Mouse (Mus musculus): Measurements from ENCODE around the gene Inca1. TPM values are rescaled to one million over a fixed set of nuclear protein-coding genes. Genes with fewer than 3 reads are reported as not detected.
A peak's percentile ranks its signal among the peaks of the same experiment; 100 is the strongest.

Inca1 gene
- polyA plus RNA-seq, 1 experiment from 2014 or later: 1.3 TPM

DNA sequence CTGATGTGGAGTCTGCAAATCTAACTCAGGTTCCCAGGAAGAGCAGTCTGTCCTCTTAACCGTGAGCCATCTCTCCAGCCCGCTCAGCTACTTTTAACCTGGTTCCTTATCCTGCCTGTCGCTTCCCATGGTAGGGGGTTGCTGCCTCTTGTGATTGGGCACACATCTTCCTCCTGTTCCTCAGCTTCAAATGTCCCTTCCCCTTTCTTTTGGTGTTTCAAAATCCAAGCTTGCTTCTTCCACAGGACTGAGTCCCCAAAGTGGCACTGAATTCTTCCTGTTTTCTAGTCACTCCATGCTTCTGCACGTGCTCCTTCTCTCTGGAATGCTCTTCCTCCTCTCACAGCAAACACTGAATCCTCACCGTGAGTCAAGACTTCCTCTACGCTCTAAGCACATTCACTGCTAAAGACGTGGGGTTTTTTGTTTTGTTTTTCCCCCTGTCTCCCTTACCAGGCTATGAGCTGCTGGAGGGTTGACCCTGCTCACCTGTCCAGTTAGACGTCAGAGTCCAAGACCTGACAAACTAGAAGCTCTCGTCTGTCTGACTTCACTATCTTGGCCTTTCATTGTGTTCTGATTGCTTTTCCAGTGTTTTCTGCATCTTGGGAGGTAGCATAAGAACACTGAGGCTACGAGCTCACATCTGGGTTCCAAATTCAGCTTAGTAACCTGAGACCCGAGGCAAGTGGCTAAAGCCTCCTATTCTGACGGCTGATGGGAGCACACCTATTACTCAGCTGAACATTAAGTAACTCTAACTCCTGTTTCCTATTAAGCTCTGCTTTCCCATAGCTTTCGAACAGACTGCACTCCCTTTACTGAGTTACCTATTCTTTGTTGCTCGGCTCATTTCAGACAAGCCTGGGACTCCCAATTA, 32.4 kb downstream of the Inca1 start:
- Histone ChIP-seq H3K4me1 (peaks cover 27% of the 10 kb centered on the region), H3K27me3 (no peaks in the 10 kb centered on the region), H3K4me2 (replicated peaks) (peak overlapping the region; percentile 94), H3K36me3 (peaks cover 48% of the 10 kb centered on the region), H3K9me3 (no peaks in the 10 kb centered on the region), H3K4me3 (peak overlapping the region; percentile 67), H3K27ac (replicated peaks) (peak overlapping the region; percentile 90; the same call in 1 of the 2 replicates), H3K9ac (replicated peaks) (peak overlapping the region; percentile 62; the same call in 1 of the 2 replicates)
- WGBS: 79% methylated on average over 14 of the region's 14 CpGs
- ATAC-seq (ENCODE audit: low FRiP score, low read depth): no peak

DNA sequence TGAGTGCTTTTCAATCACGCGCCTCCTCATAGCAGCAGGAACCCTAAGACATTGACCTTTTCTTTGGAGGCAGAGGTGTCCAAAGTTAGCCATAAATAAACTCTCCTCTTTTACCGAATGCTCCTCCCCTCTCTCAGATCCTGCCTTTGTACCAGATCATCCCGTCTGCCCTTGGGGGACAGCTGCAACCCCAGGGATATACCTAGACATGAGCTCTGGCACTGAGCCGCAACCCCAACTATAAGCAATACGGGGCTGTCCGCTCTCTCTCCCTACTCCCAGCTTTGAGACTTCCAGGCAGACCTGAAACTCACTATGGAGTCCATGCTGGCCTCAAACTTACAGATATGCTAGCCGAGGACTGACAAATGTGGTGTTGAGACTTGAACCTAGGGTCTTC, 33.3 kb downstream of the Inca1 start:
- no peaks in the 10 kb centered on the region for H3K27me3 ChIP-seq
- H3K4me2 ChIP-seq (replicated peaks): no peak overlapping the region
- no peak overlapping the region for H3K27ac ChIP-seq (replicated peaks)
- peaks cover 27% of the 10 kb centered on the region for H3K4me1 ChIP-seq
- H3K9ac ChIP-seq (replicated peaks): no peak overlapping the region
- H3K36me3 ChIP-seq: peaks cover 48% of the 10 kb centered on the region
- WGBS: 90% methylated on average over 8 of the region's 8 CpGs
- no peak overlapping the region for H3K4me3 ChIP-seq
- no peak for ATAC-seq (ENCODE audit: low FRiP score, low read depth)
- no peaks in the 10 kb centered on the region for H3K9me3 ChIP-seq

DNA sequence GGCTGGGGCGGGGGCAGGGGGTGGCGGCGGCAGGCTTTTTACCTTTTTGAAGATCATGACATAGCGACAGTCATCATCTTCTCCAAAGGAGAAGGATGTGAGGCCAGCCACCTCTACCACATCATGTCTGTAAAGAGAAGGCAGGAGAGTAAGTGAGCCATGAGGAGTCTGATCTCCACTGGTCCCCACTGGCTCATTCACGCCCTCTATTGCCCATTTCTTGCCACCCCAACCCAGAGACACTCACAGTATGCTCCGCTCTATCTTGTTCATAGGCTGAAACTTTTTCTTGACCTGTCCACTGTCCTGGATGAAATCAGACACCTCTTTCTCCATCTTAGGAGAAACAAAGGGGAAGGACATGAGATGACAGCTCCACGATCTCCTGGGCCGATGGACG, 35.2 kb downstream of the Inca1 start:
- no peak overlapping the region for H3K9ac ChIP-seq (replicated peaks)
- no peak for ATAC-seq (ENCODE audit: low FRiP score, low read depth)
- no peak overlapping the region for H3K4me2 ChIP-seq (replicated peaks)
- no peak overlapping the region for H3K27ac ChIP-seq (replicated peaks)
- peaks cover 55% of the 10 kb centered on the region for H3K36me3 ChIP-seq
- H3K4me1 ChIP-seq: peaks cover 15% of the 10 kb centered on the region
- H3K4me3 ChIP-seq: no peak overlapping the region
- WGBS: 93% methylated on average over 9 of the region's 9 CpGs
- no peaks in the 10 kb centered on the region for H3K9me3 ChIP-seq
- H3K27me3 ChIP-seq: no peaks in the 10 kb centered on the region

DNA sequence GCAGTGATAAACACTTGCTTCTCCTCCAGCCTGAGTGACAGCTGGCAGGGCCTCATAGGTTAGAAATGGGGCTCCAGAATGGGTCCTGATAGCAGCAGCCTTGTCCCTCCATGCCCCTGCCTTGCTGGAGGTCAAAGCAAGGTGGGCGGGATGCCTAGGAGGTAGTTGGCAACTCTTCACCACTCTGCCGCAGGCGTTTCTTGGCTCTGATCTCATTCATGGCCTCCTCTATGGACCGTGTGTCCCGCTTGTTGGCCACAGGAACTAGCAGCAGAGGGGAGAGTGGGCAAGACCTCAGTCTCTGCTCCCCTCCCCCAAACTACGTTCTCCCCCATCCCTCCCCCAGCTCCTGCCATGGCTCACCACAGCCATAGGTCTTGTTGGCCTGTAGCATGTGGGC, 36.0 kb downstream of the Inca1 start:
- H3K27ac ChIP-seq (replicated peaks): no peak overlapping the region
- ATAC-seq (ENCODE audit: low FRiP score, low read depth): no peak
- peaks cover 55% of the 10 kb centered on the region for H3K36me3 ChIP-seq
- no peaks in the 10 kb centered on the region for H3K27me3 ChIP-seq
- 95% methylated on average over 6 of the region's 6 CpGs for WGBS
- H3K4me2 ChIP-seq (replicated peaks): no peak overlapping the region
- H3K4me3 ChIP-seq: no peak overlapping the region
- H3K4me1 ChIP-seq: peaks cover 15% of the 10 kb centered on the region
- H3K9me3 ChIP-seq: no peaks in the 10 kb centered on the region
- no peak overlapping the region for H3K9ac ChIP-seq (replicated peaks)

DNA sequence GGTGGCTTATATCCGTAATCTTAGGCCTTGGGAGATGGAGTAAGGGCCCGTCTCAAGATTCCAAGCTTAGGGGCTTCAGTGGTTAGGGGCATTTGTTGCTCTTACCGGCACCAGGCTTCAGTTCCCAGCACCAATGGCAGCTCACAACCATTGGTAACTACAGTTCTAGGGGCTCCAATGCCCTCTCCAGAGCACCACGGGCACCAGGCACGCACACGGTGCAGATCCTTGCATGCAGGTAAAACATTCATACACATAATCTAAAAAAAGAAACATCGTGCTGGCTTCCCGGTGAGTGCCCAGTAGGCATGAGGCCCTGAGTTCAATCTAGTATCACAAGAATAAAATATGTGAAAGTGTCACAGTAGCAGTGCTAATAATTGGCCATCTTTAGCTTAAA, 36.9 kb downstream of the Inca1 start:
- ATAC-seq (ENCODE audit: low FRiP score, low read depth): no peak
- Histone ChIP-seq H3K4me3 (no peak overlapping the region), H3K9ac (replicated peaks) (no peak overlapping the region), H3K4me2 (replicated peaks) (no peak overlapping the region), H3K36me3 (peaks cover 55% of the 10 kb centered on the region), H3K27ac (replicated peaks) (no peak overlapping the region), H3K4me1 (peaks cover 12% of the 10 kb centered on the region), H3K9me3 (no peaks in the 10 kb centered on the region), H3K27me3 (no peaks in the 10 kb centered on the region)
- WGBS: 88% methylated on average over 8 of the region's 8 CpGs

DNA sequence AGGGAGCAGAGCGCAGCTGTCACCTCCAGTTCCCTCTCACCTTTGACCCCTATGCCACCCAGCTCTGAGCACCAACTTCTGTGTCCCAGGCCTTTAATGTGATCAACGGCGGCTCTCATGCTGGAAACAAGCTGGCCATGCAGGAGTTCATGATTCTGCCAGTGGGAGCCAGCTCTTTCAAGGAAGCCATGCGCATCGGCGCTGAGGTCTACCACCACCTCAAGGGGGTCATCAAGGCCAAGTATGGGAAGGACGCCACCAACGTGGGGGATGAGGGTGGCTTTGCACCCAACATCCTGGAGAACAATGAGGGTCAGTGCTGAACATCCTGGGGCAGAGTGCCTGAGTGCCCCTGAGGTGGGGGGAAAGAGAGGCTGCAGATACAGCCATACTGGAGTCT, 39.4 kb downstream of the Inca1 start:
- Histone ChIP-seq H3K27ac (replicated peaks) (no peak overlapping the region), H3K36me3 (peaks cover 50% of the 10 kb centered on the region), H3K4me2 (replicated peaks) (no peak overlapping the region), H3K27me3 (peaks cover 8% of the 10 kb centered on the region; the same call in 1 of the 2 replicates), H3K9ac (replicated peaks) (no peak overlapping the region), H3K4me1 (peaks cover 18% of the 10 kb centered on the region), H3K9me3 (no peaks in the 10 kb centered on the region), H3K4me3 (no peak overlapping the region)
- WGBS: 87% methylated on average over 8 of the region's 8 CpGs
- ATAC-seq (ENCODE audit: low FRiP score, low read depth): no peak

DNA sequence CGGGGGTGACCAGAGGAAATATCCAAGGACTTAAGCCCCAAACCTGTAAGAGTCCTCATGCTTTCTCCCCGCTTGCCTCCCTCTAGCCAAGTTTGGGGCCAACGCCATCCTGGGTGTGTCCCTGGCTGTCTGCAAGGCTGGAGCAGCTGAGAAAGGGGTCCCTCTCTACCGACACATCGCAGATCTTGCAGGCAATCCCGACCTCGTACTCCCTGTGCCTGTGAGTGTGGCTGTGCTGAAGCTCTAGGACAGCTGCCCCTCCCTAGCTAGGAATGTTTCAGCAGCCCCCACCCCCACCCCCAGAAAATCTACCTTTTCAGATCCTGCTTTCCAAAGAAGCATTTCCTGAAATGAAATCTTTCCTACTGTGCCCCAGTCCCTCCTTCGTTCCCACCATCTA, 41.0 kb downstream of the Inca1 start:
- Histone ChIP-seq H3K4me1 (peaks cover 23% of the 10 kb centered on the region), H3K9me3 (no peaks in the 10 kb centered on the region), H3K4me3 (no peak overlapping the region), H3K36me3 (peaks cover 34% of the 10 kb centered on the region), H3K27me3 (peaks cover 8% of the 10 kb centered on the region; the same call in 1 of the 2 replicates), H3K4me2 (replicated peaks) (no peak overlapping the region), H3K27ac (replicated peaks) (no peak overlapping the region), H3K9ac (replicated peaks) (no peak overlapping the region)
- ATAC-seq (ENCODE audit: low FRiP score, low read depth): no peak
- WGBS: 78% methylated on average over 8 of the region's 8 CpGs

DNA sequence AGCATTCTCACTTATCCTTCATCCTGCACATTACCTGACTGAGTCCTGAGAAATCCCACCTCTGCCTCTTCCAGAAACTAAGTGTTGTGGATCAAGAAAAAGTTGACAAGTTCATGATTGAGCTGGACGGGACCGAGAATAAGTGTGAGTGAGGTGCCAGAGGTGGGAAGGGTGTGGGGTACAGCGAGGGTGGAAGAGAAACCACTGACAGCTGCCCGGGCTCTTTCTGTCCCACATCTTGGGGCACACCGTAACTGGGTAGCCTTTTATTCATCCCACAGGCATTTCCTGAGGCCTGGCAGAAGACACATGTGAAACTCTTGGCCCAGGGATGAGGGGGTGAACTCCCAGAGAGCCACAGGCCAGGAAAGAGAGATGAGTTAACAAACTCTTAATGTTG, 41.4 kb downstream of the Inca1 start:
- H3K9ac ChIP-seq (replicated peaks): no peak overlapping the region
- peaks cover 30% of the 10 kb centered on the region for H3K36me3 ChIP-seq
- H3K27me3 ChIP-seq: peaks cover 8% of the 10 kb centered on the region; the same call in 1 of the 2 replicates
- no peaks in the 10 kb centered on the region for H3K9me3 ChIP-seq
- no peak overlapping the region for H3K4me3 ChIP-seq
- 95% methylated on average over 5 of the region's 5 CpGs for WGBS
- peaks cover 23% of the 10 kb centered on the region for H3K4me1 ChIP-seq
- H3K27ac ChIP-seq (replicated peaks): no peak overlapping the region
- H3K4me2 ChIP-seq (replicated peaks): no peak overlapping the region
- no peak for ATAC-seq (ENCODE audit: low FRiP score, low read depth)

DNA sequence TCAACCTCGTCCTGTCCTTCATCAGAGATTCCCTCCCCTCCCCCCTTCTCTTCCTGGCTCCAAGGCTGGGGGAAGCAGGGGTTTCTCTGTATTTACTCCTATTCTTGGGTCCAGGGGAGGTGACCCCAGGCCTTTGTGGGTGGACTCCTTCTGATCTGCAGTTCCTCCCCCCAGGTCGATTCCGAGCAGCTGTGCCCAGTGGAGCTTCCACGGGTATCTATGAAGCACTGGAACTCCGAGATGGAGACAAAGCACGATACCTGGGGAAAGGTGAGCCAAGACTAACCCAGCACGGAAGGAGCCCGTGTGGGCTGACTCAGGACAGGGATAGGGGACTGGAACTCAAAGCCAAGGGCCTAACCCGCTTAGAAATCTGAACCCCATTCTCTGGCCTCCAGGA, 42.0 kb downstream of the Inca1 start:
- Histone ChIP-seq H3K4me1 (peaks cover 26% of the 10 kb centered on the region), H3K36me3 (peaks cover 25% of the 10 kb centered on the region), H3K9me3 (no peaks in the 10 kb centered on the region), H3K4me2 (replicated peaks) (no peak overlapping the region), H3K27ac (replicated peaks) (no peak overlapping the region), H3K4me3 (no peak overlapping the region), H3K27me3 (peaks cover 8% of the 10 kb centered on the region; the same call in 1 of the 2 replicates), H3K9ac (replicated peaks) (no peak overlapping the region)
- no peak for ATAC-seq (ENCODE audit: low FRiP score, low read depth)
- 65% methylated on average over 9 of the region's 9 CpGs for WGBS

DNA sequence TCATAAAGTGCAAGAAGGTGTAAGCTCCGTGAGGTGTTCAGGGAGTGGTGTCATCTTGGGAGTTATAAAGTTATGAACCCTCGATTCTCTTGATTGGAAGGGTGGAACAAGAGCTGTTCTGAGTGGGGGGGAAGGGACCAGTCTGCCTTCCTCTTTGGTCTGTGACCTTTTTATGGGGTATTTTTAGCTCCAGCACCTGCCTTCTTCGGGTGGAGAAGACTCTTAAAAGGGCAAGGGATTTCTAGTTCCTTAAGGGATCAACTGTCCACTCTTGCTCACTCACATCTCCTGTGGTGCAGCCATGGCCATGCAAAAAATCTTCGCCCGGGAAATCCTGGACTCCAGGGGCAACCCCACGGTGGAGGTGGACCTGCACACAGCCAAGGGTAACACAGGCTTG, 42.4 kb downstream of the Inca1 start:
- H3K4me2 ChIP-seq (replicated peaks): no peak overlapping the region
- H3K4me3 ChIP-seq: no peak overlapping the region
- ATAC-seq (ENCODE audit: low FRiP score, low read depth): no peak
- H3K9me3 ChIP-seq: no peaks in the 10 kb centered on the region
- no peak overlapping the region for H3K27ac ChIP-seq (replicated peaks)
- H3K36me3 ChIP-seq: peaks cover 23% of the 10 kb centered on the region
- 59% methylated on average over 6 of the region's 6 CpGs for WGBS
- H3K27me3 ChIP-seq: peaks cover 8% of the 10 kb centered on the region; the same call in 1 of the 2 replicates
- H3K9ac ChIP-seq (replicated peaks): no peak overlapping the region
- peaks cover 30% of the 10 kb centered on the region for H3K4me1 ChIP-seq

DNA sequence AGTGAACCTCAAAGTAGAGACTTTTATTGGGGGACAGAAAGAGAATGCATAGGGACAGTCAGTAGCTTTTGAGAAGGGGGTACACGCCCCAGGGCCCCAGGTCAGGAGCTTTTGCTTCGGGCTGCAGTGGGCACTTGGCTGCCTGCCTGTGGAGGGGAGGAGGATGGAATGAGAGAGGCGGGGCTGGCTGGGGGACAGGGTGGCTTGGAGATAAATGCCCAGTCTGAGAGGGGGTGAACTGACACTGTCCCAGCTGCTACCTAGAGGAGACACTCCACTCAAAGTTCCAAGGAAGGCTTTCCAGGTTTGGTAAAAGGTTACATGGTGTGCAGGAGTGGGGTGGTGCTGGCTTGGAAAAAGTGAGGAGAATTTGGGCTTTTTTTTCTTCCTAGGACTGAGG, 43.0 kb downstream of the Inca1 start, which contains the start of gene Eno3:
Gene Eno3, plus strand, starts transcription at position 239 of the 400 bp plus-strand sequence.
- peak within 1 kb of the TSS; percentile 99 for H3K4me3 ChIP-seq
- no peak for ATAC-seq (ENCODE audit: low FRiP score, low read depth)
- peaks cover 36% of the 10 kb centered on the region for H3K4me1 ChIP-seq
- H3K36me3 ChIP-seq: peaks cover 23% of the 10 kb centered on the region
- H3K4me2 ChIP-seq (replicated peaks): peak within 1 kb of the TSS; percentile 94
- peak within 1 kb of the TSS; percentile 97 for H3K27ac ChIP-seq (replicated peaks)
- peak within 1 kb of the TSS; percentile 98 for H3K9ac ChIP-seq (replicated peaks)
- H3K27me3 ChIP-seq: peaks cover 8% of the 10 kb centered on the region; the same call in 1 of the 2 replicates
- no peaks in the 10 kb centered on the region for H3K9me3 ChIP-seq
- WGBS: 13% methylated on average over 3 of the region's 3 CpGs

DNA sequence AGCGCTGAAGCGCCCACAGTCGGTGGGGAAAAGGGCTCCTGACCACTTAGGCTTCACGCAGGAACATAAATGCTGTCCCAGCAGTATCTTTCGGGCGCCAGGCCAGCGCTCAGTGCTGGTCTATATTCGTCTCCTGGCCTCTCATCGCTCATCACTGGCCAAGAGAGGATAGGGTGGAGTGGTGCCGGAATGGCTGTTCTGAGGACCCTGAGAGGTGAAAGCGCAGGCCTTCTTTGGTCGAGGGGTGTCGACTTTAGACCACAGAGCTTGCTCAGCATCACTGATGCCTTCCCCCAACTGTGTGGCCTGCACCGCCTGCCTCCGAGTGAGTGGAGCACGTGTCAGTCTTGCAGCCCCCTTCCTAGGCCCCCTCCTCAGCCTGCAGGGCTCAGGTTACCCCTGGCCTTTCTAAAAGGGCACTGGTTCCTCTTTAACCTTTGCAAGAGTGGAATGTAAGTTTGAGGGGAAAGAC, 43.5 kb downstream of the Inca1 start:
- Histone ChIP-seq H3K4me3 (peak overlapping the region; percentile 99), H3K27me3 (peaks cover 8% of the 10 kb centered on the region; the same call in 1 of the 2 replicates), H3K4me2 (replicated peaks) (peak overlapping the region; percentile 94), H3K4me1 (peaks cover 38% of the 10 kb centered on the region), H3K27ac (replicated peaks) (peak overlapping the region; percentile 97; the same call in 1 of the 2 replicates), H3K9me3 (no peaks in the 10 kb centered on the region), H3K9ac (replicated peaks) (peak overlapping the region; percentile 98), H3K36me3 (peaks cover 25% of the 10 kb centered on the region)
- no peak for ATAC-seq (ENCODE audit: low FRiP score, low read depth)
- WGBS: 4% methylated on average over 16 of the region's 16 CpGs

Measured in midbrain, embryonic 12.5 days (tissue).